Mouse (Mus musculus) spleen, adult 2 months (tissue): ENCODE results near the gene Dusp3. TPM values are rescaled to one million over a fixed set of nuclear protein-coding genes. Genes with fewer than 3 reads are reported as not detected.

Source experiments
- DNase-seq, 2 experiments: peaks; one replicate each; pipeline versions ENCODE4 v3.0.0 to v3.0.0-alpha.2; 2012 to 2021; ENCODE audit warnings: low spot score in 2 of 2, low read depth in 1 of 2
- H3K27ac ChIP-seq: fragments of 200-500 bp; 2 replicates; pipeline ENCODE4 v1.5.1; 2012; ENCODE audit warnings: low read length, inconsistent platforms; ENCODE audit not compliant: insufficient read depth
- H3K27me3 ChIP-seq: fragments of 200-500 bp; 2 replicates; pipeline ENCODE4 v1.6.1; 2012; ENCODE audit warnings: mild to moderate bottlenecking, moderate library complexity, low read length, inconsistent platforms; ENCODE audit not compliant: control insufficient read depth, insufficient read depth
- H3K36me3 ChIP-seq: fragments of 200-500 bp; 2 replicates; pipeline ENCODE4 v1.6.1; 2012; ENCODE audit warnings: mild to moderate bottlenecking, low read length, inconsistent platforms; ENCODE audit not compliant: control insufficient read depth, insufficient read depth
- H3K4me1 ChIP-seq: fragments of 200-500 bp; 2 replicates; pipeline ENCODE4 v1.6.1; 2011; ENCODE audit warnings: inconsistent platforms; ENCODE audit not compliant: control insufficient read depth, insufficient read depth, insufficient read length
- H3K4me3 ChIP-seq: fragments of 200-500 bp; 2 replicates; pipeline ENCODE4 v1.5.1; 2011; ENCODE audit warnings: mild to moderate bottlenecking, inconsistent platforms; ENCODE audit not compliant: insufficient read depth, insufficient read length; ENCODE audit errors: extremely low read depth
- CTCF ChIP-seq: fragments of 200-500 bp; IDR thresholded peaks from 2 replicates; pipeline ENCODE4 v1.5.1; 2011; ENCODE audit warnings: mild to moderate bottlenecking, inconsistent platforms; ENCODE audit not compliant: insufficient read depth, insufficient read length, insufficient replicate concordance; ENCODE audit errors: extremely low read depth
- POLR2A ChIP-seq: fragments of 200-500 bp; IDR thresholded peaks from 2 replicates; pipeline ENCODE4 v1.6.1; 2011; ENCODE audit warnings: low read depth, low read length, inconsistent platforms
- WGBS: fragments of 180-500 bp; shearing (Covaris S2); methylation state at CpG from one replicate; pipeline ENCODE4 v1.1.7; 2018; 5-methylcytosine and 5-hydroxymethylcytosine counted together
- polyA plus RNA-seq: library from polyadenylated mRNA; depleted of rRNA; stranded (reverse); fragments of >200 nt; gene quantifications from 2 replicates; pipeline ENCODE4 v1.2.3, GENCODE M21; 2012; rRNA removed

Gene Dusp3
- polyA plus RNA-seq = 46.5 and 65.0 TPM in 2 replicates

DNA sequence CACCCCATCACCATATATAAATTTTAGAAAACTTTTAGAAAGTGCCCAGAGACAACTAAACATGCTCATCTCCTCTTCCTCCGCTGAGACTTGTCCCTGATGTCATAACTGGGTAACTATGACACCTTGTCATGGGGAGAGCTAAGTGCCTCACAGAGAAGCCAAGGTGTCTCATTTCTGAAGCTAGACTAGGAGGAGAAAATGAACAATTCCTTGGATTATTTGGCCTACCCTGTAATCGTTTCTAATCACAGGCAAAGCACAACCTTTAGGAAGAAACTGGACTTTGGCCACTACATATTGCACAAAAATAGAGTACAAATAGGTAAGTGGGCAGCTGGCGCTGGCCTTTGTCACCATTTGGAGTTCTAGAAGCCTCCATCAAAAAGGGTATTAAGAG is at the start of gene Dusp3:
Gene Dusp3 (minus strand): TSS at position 101 of the 400 bp plus-strand sequence.
- TF ChIP-seq CTCF = no peak
- no peak for TF ChIP-seq POLR2A
- 0 out of 2 replicates have a peak, but pooled peaks cover 2% of the 10 kb centered on the region for H3K27me3 ChIP-seq
- no peak for DNase-seq
- H3K4me1 ChIP-seq = peaks cover 16% of the 10 kb centered on the region
- no peaks in the 10 kb centered on the region for H3K36me3 ChIP-seq
- 85% methylated on average over 3 of the region's 3 CpGs for WGBS
- H3K27ac ChIP-seq = no peak within 1 kb of the TSS
- no peak within 1 kb of the TSS for H3K4me3 ChIP-seq

DNA sequence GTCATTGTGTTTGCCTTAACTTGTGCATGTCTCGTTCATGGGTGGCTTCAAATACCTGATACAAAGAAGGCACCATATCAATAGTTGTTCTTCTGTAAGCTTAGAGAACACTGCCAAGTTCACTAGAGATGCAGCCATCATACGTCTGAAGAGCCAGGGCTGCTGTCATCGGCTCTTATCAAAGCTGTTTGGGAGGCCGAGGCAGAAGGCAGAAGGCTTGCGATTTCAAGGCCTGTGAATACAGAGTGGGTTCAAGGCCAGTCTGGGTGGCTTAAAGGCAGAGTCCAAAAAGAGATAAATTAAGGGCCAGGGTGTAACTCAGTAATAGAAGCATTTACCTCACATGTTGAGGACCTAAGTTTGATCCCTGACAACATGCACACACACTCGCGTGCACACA is 49.5 kb upstream of the Dusp3 start:
- no peak for TF ChIP-seq CTCF
- no peak for TF ChIP-seq POLR2A
- Histone ChIP-seq H3K27ac (no peak overlapping the region), H3K27me3 (no peaks in the 10 kb centered on the region), H3K4me3 (no peak overlapping the region), H3K36me3 (no peaks in the 10 kb centered on the region), H3K4me1 (no peaks in the 10 kb centered on the region)
- no peak for DNase-seq
- WGBS = 89% methylated on average over 7 of the region's 7 CpGs

- 88% methylated on average over 5 of the region's 5 CpGs for WGBS
- TF ChIP-seq CTCF = no peak
- TF ChIP-seq POLR2A = no peak
- H3K27ac ChIP-seq = no peak overlapping the region
- H3K36me3 ChIP-seq = no peaks in the 10 kb centered on the region
- no peaks in the 10 kb centered on the region for H3K27me3 ChIP-seq
- no peak for DNase-seq
- no peaks in the 10 kb centered on the region for H3K4me1 ChIP-seq
- no peak overlapping the region for H3K4me3 ChIP-seq
Measured at GRCm38 (mm10) chr11:102035456-102035960, 48.7 kb upstream of the Dusp3 start.

DNA sequence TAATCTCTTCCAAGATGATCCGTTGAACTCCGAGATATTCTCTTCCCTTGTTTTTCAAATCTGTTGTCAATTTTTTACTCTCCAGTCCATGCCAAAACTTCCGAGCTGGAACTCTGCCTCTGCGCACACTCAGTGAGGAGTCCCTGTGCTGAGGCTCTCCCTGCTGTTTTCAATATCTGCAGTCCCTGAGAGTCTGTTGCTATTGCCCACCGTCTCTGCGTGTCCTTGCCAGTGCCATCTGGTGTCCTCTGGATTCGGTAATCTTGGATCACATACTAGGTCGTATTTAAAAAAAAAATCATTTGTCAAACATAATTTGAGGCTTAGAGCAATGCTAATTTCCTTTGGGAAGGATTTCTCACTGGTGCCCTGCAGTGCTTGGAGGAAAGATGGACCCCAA is 48.1 kb upstream of the Dusp3 start:
- no peak for DNase-seq
- WGBS = 87% methylated on average over 8 of the region's 8 CpGs
- Histone ChIP-seq H3K27me3 (no peaks in the 10 kb centered on the region), H3K4me1 (no peaks in the 10 kb centered on the region), H3K27ac (no peak overlapping the region), H3K4me3 (no peak overlapping the region), H3K36me3 (no peaks in the 10 kb centered on the region)
- TF ChIP-seq POLR2A = no peak
- no peak for TF ChIP-seq CTCF

- Histone ChIP-seq H3K4me1 (no peaks in the 10 kb centered on the region), H3K27me3 (no peaks in the 10 kb centered on the region), H3K36me3 (no peaks in the 10 kb centered on the region), H3K27ac (no peak overlapping the region), H3K4me3 (no peak overlapping the region)
- DNase-seq = no peak
- 93% methylated on average over 12 of the region's 12 CpGs for WGBS
- TF ChIP-seq CTCF (no peak), POLR2A (no peak)
Measured at GRCm38 (mm10) chr11:102033055-102033591, 46.3 kb upstream of the Dusp3 start.

DNA sequence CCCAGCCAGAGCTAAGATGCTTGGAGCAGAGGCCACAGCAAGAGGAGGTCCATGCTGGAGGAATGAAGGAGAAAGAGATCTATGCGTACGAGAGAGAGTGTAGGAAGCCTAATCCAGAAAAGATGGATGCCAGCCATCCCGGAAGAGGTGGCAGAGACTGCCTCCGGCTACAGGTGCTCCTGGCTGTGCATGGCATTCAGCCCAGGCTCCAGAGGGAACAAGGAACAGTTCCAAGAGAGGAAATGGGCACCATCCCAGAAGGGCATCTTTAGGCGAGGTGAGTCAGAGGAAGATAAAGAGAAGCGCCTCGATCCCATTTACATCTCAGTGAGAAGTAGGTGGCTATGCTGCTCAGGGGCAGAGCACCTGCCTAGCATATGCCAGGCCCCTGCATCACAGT is 44.3 kb upstream of the Dusp3 start:
- peaks cover 4% of the 10 kb centered on the region; the same call in 1 of the 2 replicates for H3K4me1 ChIP-seq
- H3K27me3 ChIP-seq = peaks cover 11% of the 10 kb centered on the region
- DNase-seq = no peak

DNA sequence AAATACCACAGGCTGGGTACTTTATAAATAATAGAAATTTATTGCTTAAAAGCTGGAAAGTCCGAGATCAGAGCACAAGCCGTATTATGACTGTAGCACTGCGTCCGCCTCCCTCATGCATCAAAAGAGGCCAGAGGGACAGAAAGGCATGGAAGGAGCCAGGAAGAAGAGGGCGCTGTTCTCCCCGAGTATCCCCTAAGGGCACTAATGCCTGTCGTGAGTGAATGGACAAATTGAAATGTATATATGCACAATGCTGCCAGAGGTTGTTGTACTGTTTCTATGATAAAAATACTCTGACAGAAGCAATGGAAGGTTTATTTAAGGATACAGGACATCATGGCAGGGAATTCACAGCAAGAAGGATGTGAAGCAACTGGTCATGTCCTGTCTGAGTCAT is 43.2 kb upstream of the Dusp3 start:
- no peak overlapping the region for H3K4me3 ChIP-seq
- H3K27ac ChIP-seq = no peak overlapping the region
- H3K36me3 ChIP-seq = no peaks in the 10 kb centered on the region
- no peak for DNase-seq
- no peak for TF ChIP-seq CTCF
- no peak for TF ChIP-seq POLR2A
- peaks cover 11% of the 10 kb centered on the region for H3K27me3 ChIP-seq
- H3K4me1 ChIP-seq = peaks cover 4% of the 10 kb centered on the region; the same call in 1 of the 2 replicates
- WGBS = 53% methylated on average over 7 of the region's 7 CpGs

More for the DNA sequence above, 44.3 kb upstream of the Dusp3 start:
- 81% methylated on average over 7 of the region's 7 CpGs for WGBS
- H3K4me3 ChIP-seq = no peak overlapping the region
- TF ChIP-seq POLR2A (no peak), CTCF (no peak)
- no peak overlapping the region for H3K27ac ChIP-seq
- no peaks in the 10 kb centered on the region for H3K36me3 ChIP-seq
